In the genomic region with DNA sequence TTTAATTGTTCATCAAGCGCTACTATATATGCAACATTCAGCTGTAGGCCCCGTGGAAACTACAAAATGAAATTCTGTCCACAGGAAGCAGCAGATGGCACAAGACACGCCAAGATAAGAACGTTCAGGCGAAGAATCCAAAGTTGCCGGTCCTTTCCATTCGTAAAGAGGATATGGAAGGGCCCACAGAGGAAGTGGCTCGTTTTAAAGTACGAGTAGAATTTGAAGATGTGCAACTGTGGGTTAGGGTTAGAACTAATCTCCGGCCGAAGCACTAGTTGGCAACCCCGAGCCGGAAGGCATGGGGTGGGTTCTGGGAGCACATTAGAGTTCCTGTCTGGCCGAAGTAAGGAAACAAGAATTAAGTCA, we compare ENCODE assay signal across 8 mouse cellular contexts. TPM values are rescaled to one million over a fixed set of nuclear protein-coding genes. Genes with fewer than 3 reads are reported as not detected.
DNase-seq lines count a peak whose midpoint lies in the region; ATAC-seq and TF ChIP-seq lines count a peak whose summit lies in the region.

No protein-coding gene starts in this region.

- peak overlapping the region; percentile 44 for H3K4me2 ChIP-seq in limb, embryonic 14.5 days (replicated peaks; ENCODE audit: low read depth, low read length, severe bottlenecking)
- H3K4me2 ChIP-seq in neural tube, embryonic 15.5 days = peak overlapping the region; percentile 82

- peaks cover 40% of the 10 kb centered on the region for H3K36me3 ChIP-seq in E14TG2a.4 (ENCODE audit: insufficient read depth, low read length)
- H3K36me3 ChIP-seq in limb, embryonic 14.5 days (ENCODE audit: control insufficient read depth, insufficient read depth, low read length) = peaks cover 25% of the 10 kb centered on the region
- H3K36me3 ChIP-seq in neural tube, embryonic 15.5 days = peaks cover 19% of the 10 kb centered on the region

- H3K27ac ChIP-seq in limb, embryonic 14.5 days (replicated peaks; ENCODE audit: low read depth, low read length) = peak overlapping the region; percentile 88
- H3K27ac ChIP-seq in neural tube, embryonic 15.5 days (replicated peaks) = peak overlapping the region; percentile 93

- peak; percentile 86 for DNase-seq in heart, adult 11 months
- no peak for DNase-seq in heart, adult 8-10 months (ENCODE audit: low spot score)
- DNase-seq in limb, embryonic 14.5 days (ENCODE audit: low spot score) = no peak
- DNase-seq in urinary bladder, adult 18-20 months (ENCODE audit: low spot score in 2 of 2) = no peak
- no peak for DNase-seq in ovary, postnatal 36 days (ENCODE audit: low spot score)

- ATAC-seq in erythroid progenitor cell, adult 5-6 weeks (replicated peaks; ENCODE audit: low FRiP score, poor library complexity, severe bottlenecking) = peak; percentile 66
- ATAC-seq in limb, embryonic 14.5 days (ENCODE audit: low FRiP score, low read depth) = no peak; the same call in 1 of the 2 replicates
- ATAC-seq in neural tube, embryonic 15.5 days (ENCODE audit: low FRiP score) = peak; percentile 49; the same call in 1 of the 2 replicates

- peak overlapping the region; percentile 88 for H3K9ac ChIP-seq in limb, embryonic 14.5 days (ENCODE audit: low read depth, low read length, severe bottlenecking)
- H3K9ac ChIP-seq in neural tube, embryonic 15.5 days (replicated peaks) = peak overlapping the region; percentile 67

- H3K4me1 ChIP-seq in E14TG2a.4 (replicated peaks; ENCODE audit: low read depth, low read length) = peaks cover 36% of the 10 kb centered on the region
- 0 out of 2 replicates have a peak, but pooled peaks cover 6% of the 10 kb centered on the region for H3K4me1 ChIP-seq in limb, embryonic 14.5 days (ENCODE audit: control insufficient read depth, insufficient read depth, low read length)
- H3K4me1 ChIP-seq in neural tube, embryonic 15.5 days = peaks cover 10% of the 10 kb centered on the region

- H3K9me3 ChIP-seq in E14TG2a.4 (ENCODE audit: low read length) = no peaks in the 10 kb centered on the region
- H3K9me3 ChIP-seq in limb, embryonic 14.5 days (ENCODE audit: control insufficient read depth, low read length) = no peaks in the 10 kb centered on the region
- no peaks in the 10 kb centered on the region for H3K9me3 ChIP-seq in neural tube, embryonic 15.5 days (replicated peaks)

- no peaks in the 10 kb centered on the region for H3K27me3 ChIP-seq in E14TG2a.4 (ENCODE audit: insufficient read depth, low read length)
- H3K27me3 ChIP-seq in limb, embryonic 14.5 days (ENCODE audit: control insufficient read depth, insufficient read depth, low read length) = no peaks in the 10 kb centered on the region
- H3K27me3 ChIP-seq in neural tube, embryonic 15.5 days (replicated peaks) = no peaks in the 10 kb centered on the region

- TF ChIP-seq CTCF in E14TG2a.4 (conservative IDR thresholded peaks at IDR 0.05; ENCODE audit: low read length) = no peak

- peak overlapping the region; percentile 97 for H3K4me3 ChIP-seq in E14TG2a.4 (replicated peaks; ENCODE audit: low read length)
- peak overlapping the region; percentile 75 for H3K4me3 ChIP-seq in limb, embryonic 14.5 days (replicated peaks; ENCODE audit: low read length)
- peak overlapping the region; percentile 71 for H3K4me3 ChIP-seq in neural tube, embryonic 15.5 days (replicated peaks)

- TF ChIP-seq POLR2A in limb, embryonic 14.5 days (IDR thresholded peaks at IDR 0.05; ENCODE audit: borderline replicate concordance, extremely low read depth, insufficient read depth, insufficient read length) = no peak

- WGBS in limb, embryonic 14.5 days = 2% methylated on average over 14 of the region's 14 CpGs
- 1% methylated on average over 14 of the region's 14 CpGs for WGBS in neural tube, embryonic 15.5 days

RNA-seq across cellular contexts. Expression of a gene that starts 0.5 kb away (rescaled TPM):
- 10 to 100 TPM; 53.2 to 61.7 (median 56.4) TPM for total RNA-seq in heart, adult 8-10 months (2022)
- 24.5 and 26.0 TPM in 2 replicates for total RNA-seq in erythroid progenitor cell, adult 5-6 weeks (2015; ENCODE audit: low replicate concordance)
- total RNA-seq in erythroid progenitor cell, adult 5-6 weeks (2017; ENCODE audit: low replicate concordance) = 49.9 and 91.9 TPM in 2 replicates
- 47.0 and 54.0 TPM in 2 replicates for polyA plus RNA-seq in limb, embryonic 14.5 days (2012; rRNA removed)
- polyA plus RNA-seq in limb, embryonic 14.5 days (2014; fragmentation: Nextera tagmentation; extraction: Ambion mirVana) = 22.6 and 26.5 TPM in 2 replicates
- polyA plus RNA-seq in neural tube, embryonic 15.5 days (2015; fragmentation: Nextera tagmentation; extraction: Ambion mirVana) = 20.6 and 21.0 TPM in 2 replicates

RNA-seq across cellular contexts. Expression of a gene that starts 15.1 kb away (rescaled TPM):
- total RNA-seq in heart, adult 8-10 months (2022) = 1 to 10 TPM in 3 of 4 experiments, under 1 TPM in 1; 1.00 to 2.1 (median 1.2) TPM
- 0.36 TPM in 1 of 2 replicates, not detected in the other for total RNA-seq in erythroid progenitor cell, adult 5-6 weeks (2015; ENCODE audit: low replicate concordance)
- total RNA-seq in erythroid progenitor cell, adult 5-6 weeks (2017; ENCODE audit: low replicate concordance) = not detected in 2 replicates
- polyA plus RNA-seq in limb, embryonic 14.5 days (2012; rRNA removed) = 1.1 and 1.5 TPM in 2 replicates
- polyA plus RNA-seq in limb, embryonic 14.5 days (2014; fragmentation: Nextera tagmentation; extraction: Ambion mirVana) = 0.35 and 0.45 TPM in 2 replicates
- polyA plus RNA-seq in neural tube, embryonic 15.5 days (2015; fragmentation: Nextera tagmentation; extraction: Ambion mirVana) = 9.4 and 11.3 TPM in 2 replicates

RNA-seq across cellular contexts. Expression of a gene that starts 31.5 kb away (rescaled TPM):
- 1 to 10 TPM; 2.0 to 2.8 (median 2.6) TPM for total RNA-seq in heart, adult 8-10 months (2022)
- total RNA-seq in erythroid progenitor cell, adult 5-6 weeks (2015; ENCODE audit: low replicate concordance) = not detected in 2 replicates
- 0.77 TPM in 1 of 2 replicates, not detected in the other for total RNA-seq in erythroid progenitor cell, adult 5-6 weeks (2017; ENCODE audit: low replicate concordance)
- 75.2 and 105 TPM in 2 replicates for polyA plus RNA-seq in limb, embryonic 14.5 days (2012; rRNA removed)
- 33.9 and 40.8 TPM in 2 replicates for polyA plus RNA-seq in limb, embryonic 14.5 days (2014; fragmentation: Nextera tagmentation; extraction: Ambion mirVana)
- polyA plus RNA-seq in neural tube, embryonic 15.5 days (2015; fragmentation: Nextera tagmentation; extraction: Ambion mirVana) = 108 and 128 TPM in 2 replicates

RNA-seq across cellular contexts. Expression of a gene that starts 45.8 kb away (rescaled TPM):
- total RNA-seq in heart, adult 8-10 months (2022) = 1 to 10 TPM in 1 of 4 experiments, under 1 TPM in 3; 0.41 to 1.1 (median 0.84) TPM
- not detected in 2 replicates for total RNA-seq in erythroid progenitor cell, adult 5-6 weeks (2015; ENCODE audit: low replicate concordance)
- not detected in 2 replicates for total RNA-seq in erythroid progenitor cell, adult 5-6 weeks (2017; ENCODE audit: low replicate concordance)
- 0.48 and 0.55 TPM in 2 replicates for polyA plus RNA-seq in limb, embryonic 14.5 days (2012; rRNA removed)
- polyA plus RNA-seq in limb, embryonic 14.5 days (2014; fragmentation: Nextera tagmentation; extraction: Ambion mirVana) = 0.40 and 0.87 TPM in 2 replicates
- 6.4 and 7.5 TPM in 2 replicates for polyA plus RNA-seq in neural tube, embryonic 15.5 days (2015; fragmentation: Nextera tagmentation; extraction: Ambion mirVana)

RNA-seq across cellular contexts. Expression of a gene that starts 52.3 kb away (rescaled TPM):
- 100 to 1,000 TPM; 136 to 213 (median 183) TPM for total RNA-seq in heart, adult 8-10 months (2022)
- total RNA-seq in erythroid progenitor cell, adult 5-6 weeks (2015; ENCODE audit: low replicate concordance) = 62.3 and 81.3 TPM in 2 replicates
- total RNA-seq in erythroid progenitor cell, adult 5-6 weeks (2017; ENCODE audit: low replicate concordance) = 133 and 140 TPM in 2 replicates
- polyA plus RNA-seq in limb, embryonic 14.5 days (2012; rRNA removed) = 74.0 and 82.0 TPM in 2 replicates
- polyA plus RNA-seq in limb, embryonic 14.5 days (2014; fragmentation: Nextera tagmentation; extraction: Ambion mirVana) = 14.3 and 16.2 TPM in 2 replicates
- 10.4 and 10.8 TPM in 2 replicates for polyA plus RNA-seq in neural tube, embryonic 15.5 days (2015; fragmentation: Nextera tagmentation; extraction: Ambion mirVana)
